Mouse (Mus musculus) heart, embryonic 14.5 days (tissue): Measurements from ENCODE around the gene Cngb1. TPM values are rescaled to one million over a fixed set of nuclear protein-coding genes. Genes with fewer than 3 reads are reported as not detected.
A peak's percentile ranks its signal among the peaks of the same experiment; 100 is the strongest.
"Not testable (repeated sequence)": the region's sequence is repeated elsewhere in the genome, so short reads cannot be mapped to it uniquely, and the experiment has no call there.

ENCODE experiments used
- ATAC-seq: fragments of 200-750 bp; cut with Nextera tagmentation; 2 replicates; pipeline ENCODE4 v1.8.0; 2017; ENCODE audit warnings: low read depth, moderate TSS enrichment; ENCODE audit not compliant: insufficient number of reproducible peaks, insufficient read depth, low FRiP score
- H3K27ac ChIP-seq, 2 experiments: fragments of 200-500 bp in 1 of 2; fragments of 300-500 bp in 1 of 2; sonication (generic) in 1 of 2; replicated peaks in 1 of 2; 2 replicates each; pipeline ENCODE4 v1.5.1; 2012 to 2014; ENCODE audit warnings: low read depth in 2 of 2, low read length in 2 of 2, control low read depth in 1 of 2, mild to moderate bottlenecking in 1 of 2, mixed read lengths in 1 of 2; ENCODE audit not compliant: control insufficient read depth in 1 of 2, insufficient read depth in 1 of 2
- H3K27me3 ChIP-seq: fragments of 300-500 bp; sonication (generic); 2 replicates; pipeline ENCODE4 v1.6.1; 2014; ENCODE audit warnings: mild to moderate bottlenecking, low read length, control low read depth; ENCODE audit not compliant: control insufficient read depth, insufficient read depth
- H3K36me3 ChIP-seq: fragments of 300-500 bp; sonication (generic); 2 replicates; pipeline ENCODE4 v1.6.1; 2014; ENCODE audit warnings: mild to moderate bottlenecking, control low read depth, low read length, mixed read lengths; ENCODE audit not compliant: control insufficient read depth, insufficient read depth
- H3K4me1 ChIP-seq, 2 experiments: fragments of 200-500 bp in 1 of 2; fragments of 300-500 bp in 1 of 2; sonication (generic) in 1 of 2; 2 replicates each; pipeline ENCODE4 v1.6.1; 2012 to 2014; ENCODE audit warnings: low read length in 2 of 2, control low read depth in 1 of 2, mixed read lengths in 1 of 2; ENCODE audit not compliant: control insufficient read depth in 2 of 2, insufficient read depth in 2 of 2
- H3K4me2 ChIP-seq: fragments of 300-500 bp; sonication (generic); 2 replicates; pipeline ENCODE4 v1.6.1; 2014; ENCODE audit warnings: mild to moderate bottlenecking, low read length
- H3K4me3 ChIP-seq, 2 experiments: fragments of 200-500 bp in 1 of 2; fragments of 300-500 bp in 1 of 2; sonication (generic) in 1 of 2; 2 replicates each; pipeline ENCODE4 v1.5.1; 2012 to 2014; ENCODE audit warnings: low read length in 2 of 2, mild to moderate bottlenecking in 2 of 2, control low read depth in 1 of 2, low read depth in 1 of 2, moderate library complexity in 1 of 2; ENCODE audit not compliant: control insufficient read depth in 1 of 2, insufficient read depth in 1 of 2
- H3K9ac ChIP-seq: fragments of 300-500 bp; sonication (generic); 2 replicates; pipeline ENCODE4 v1.6.1; 2014; ENCODE audit warnings: mild to moderate bottlenecking, low read length
- H3K9me3 ChIP-seq: fragments of 300-500 bp; sonication (generic); 2 replicates; pipeline ENCODE4 v1.6.1; 2016; ENCODE audit warnings: low read length, control low read depth; ENCODE audit not compliant: control insufficient read depth
- WGBS: fragments of 180-500 bp; shearing (Covaris S2); extraction: QIAGEN DNeasy Blood & Tissue Kit; methylation state at CpG from one replicate; pipeline ENCODE4 v1.1.7; 2014; 5-methylcytosine and 5-hydroxymethylcytosine counted together
- polyA plus RNA-seq: library from polyadenylated mRNA; unstranded; fragments of >200 nt; fragmentation: Nextera tagmentation; extraction: Ambion mirVana; gene quantifications from 2 replicates; pipeline ENCODE4 v1.2.1, GENCODE M21; 2014

The Cngb1 gene
- polyA plus RNA-seq, 1 experiment from 2014 or later = 1.00 TPM

GRCm38 (mm10) chr8:95243853-95244252 is 62.5 kb downstream of the Cngb1 start:
- H3K36me3 ChIP-seq = no peaks in the 10 kb centered on the region
- H3K4me2 ChIP-seq = no peak overlapping the region
- peaks cover 11 to 13% of the 10 kb centered on the region in 2 experiments for H3K4me1 ChIP-seq
- ATAC-seq = no peak
- WGBS = 72% methylated on average over 4 of the region's 4 CpGs
- H3K27me3 ChIP-seq = no peaks in the 10 kb centered on the region
- no peak overlapping the region for H3K4me3 ChIP-seq
- no peak overlapping the region for H3K9ac ChIP-seq
- H3K9me3 ChIP-seq = no peaks in the 10 kb centered on the region
- H3K27ac ChIP-seq = no peak overlapping the region

GRCm38 (mm10) chr8:95242826-95243571 is 63.4 kb downstream of the Cngb1 start:
- 0 out of 4 replicates have a peak overlapping the region, but pooled peaks of 1 of the 2 experiments have one; percentile 36 for H3K27ac ChIP-seq
- 54% methylated on average over 12 of the region's 12 CpGs for WGBS
- no peaks in the 10 kb centered on the region for H3K9me3 ChIP-seq
- no peak overlapping the region for H3K4me2 ChIP-seq
- no peak overlapping the region for H3K9ac ChIP-seq
- H3K36me3 ChIP-seq = no peaks in the 10 kb centered on the region
- no peaks in the 10 kb centered on the region for H3K27me3 ChIP-seq
- H3K4me1 ChIP-seq = peaks cover 11 to 13% of the 10 kb centered on the region in 2 experiments
- no peak overlapping the region for H3K4me3 ChIP-seq
- no peak for ATAC-seq

- WGBS = 83% methylated on average over 26 of the region's 26 CpGs
- H3K4me3 ChIP-seq = no peak overlapping the region
- H3K27me3 ChIP-seq = no peaks in the 10 kb centered on the region
- H3K4me1 ChIP-seq = peaks cover 11 to 13% of the 10 kb centered on the region in 2 experiments
- H3K36me3 ChIP-seq = no peaks in the 10 kb centered on the region
- no peak overlapping the region for H3K27ac ChIP-seq
- H3K9ac ChIP-seq = no peak overlapping the region
- H3K4me2 ChIP-seq = no peak overlapping the region
- H3K9me3 ChIP-seq = no peaks in the 10 kb centered on the region
- ATAC-seq = no peak
These were observed 64.1 kb downstream of the Cngb1 start for GRCm38 (mm10) chr8:95242099-95242825.

- Histone ChIP-seq H3K27me3 (no peaks in the 10 kb centered on the region), H3K9me3 (peaks cover 3% of the 10 kb centered on the region; the same call in 1 of the 2 replicates), H3K27ac (no peak overlapping the region), H3K9ac (no peak overlapping the region), H3K4me2 (no peak overlapping the region), H3K4me3 (no peak overlapping the region), H3K36me3 (no peaks in the 10 kb centered on the region), H3K4me1 (no peaks in the 10 kb centered on the region)
- no peak for ATAC-seq
- 6% methylated on average over 3 of the region's 3 CpGs for WGBS
These were observed 70.7 kb downstream of the Cngb1 start for GRCm38 (mm10) chr8:95235683-95236082.

- WGBS = 85% methylated on average over 9 of the region's 9 CpGs
- H3K9ac ChIP-seq, H3K27me3 ChIP-seq, H3K4me2 ChIP-seq, H3K27ac ChIP-seq, H3K4me3 ChIP-seq, ATAC-seq, H3K36me3 ChIP-seq, H3K9me3 ChIP-seq: not testable (repeated sequence)
- H3K4me1 ChIP-seq = peaks cover 2 to 14% of the 10 kb centered on the region in 2 experiments
These were observed 76.3 kb downstream of the Cngb1 start for GRCm38 (mm10) chr8:95230086-95230485.

- Histone ChIP-seq H3K9me3 (no peaks in the 10 kb centered on the region), H3K27ac (peak overlapping the region in 1 of 2 experiments; percentile 51; a peak in 2 of 4 replicates), H3K27me3 (no peaks in the 10 kb centered on the region), H3K36me3 (no peaks in the 10 kb centered on the region), H3K9ac (no peak overlapping the region), H3K4me1 (peaks cover 2 to 14% of the 10 kb centered on the region in 2 experiments), H3K4me2 (no peak overlapping the region), H3K4me3 (no peak overlapping the region)
- WGBS = 14% methylated on average over 2 of the region's 2 CpGs
- ATAC-seq = no peak
These were observed 79.3 kb downstream of the Cngb1 start for GRCm38 (mm10) chr8:95227151-95227468.

GRCm38 (mm10) chr8:95226251-95227150 is 79.9 kb downstream of the Cngb1 start:
- ATAC-seq = no peak
- Histone ChIP-seq H3K4me1 (peaks cover 2 to 14% of the 10 kb centered on the region in 2 experiments), H3K27ac (peak overlapping the region in 1 of 2 experiments; percentile 51; a peak in 2 of 4 replicates), H3K4me2 (no peak overlapping the region), H3K9me3 (no peaks in the 10 kb centered on the region), H3K36me3 (no peaks in the 10 kb centered on the region), H3K27me3 (no peaks in the 10 kb centered on the region), H3K4me3 (no peak overlapping the region), H3K9ac (no peak overlapping the region)
- 25% methylated on average over 7 of the region's 7 CpGs for WGBS
